Mouse (Mus musculus) CD8-positive naive resting alpha-beta T cell, adult 2 months (primary cell): ENCODE measurements around the gene Agbl2.
"Not testable (repeated sequence)": the region's sequence is repeated elsewhere in the genome, so short reads cannot be mapped to it uniquely, and the experiment has no call there.

Source experiments
- DNase-seq, 2 experiments: peaks; one replicate each; pipeline ENCODE4 v3.0.0; 2022; ENCODE audit warnings: low read depth in 2 of 2, low spot score in 2 of 2

Agbl2 gene

GRCm38 (mm10) chr2:90815266-90815665 lies 32.7 kb downstream of the Agbl2 start:
- DNase-seq = no peak

GRCm38 (mm10) chr2:90816144-90816543 lies 33.6 kb downstream of the Agbl2 start:
- DNase-seq = no peak

GRCm38 (mm10) chr2:90818710-90819109 lies 36.2 kb downstream of the Agbl2 start:
- DNase-seq = no peak

- DNase-seq = no peak
These were observed 38.4 kb downstream of the Agbl2 start for GRCm38 (mm10) chr2:90820894-90821293.

GRCm38 (mm10) chr2:90822978-90823377 lies 40.5 kb downstream of the Agbl2 start:
- DNase-seq = no peak

- no peak for DNase-seq
These were observed 41.3 kb downstream of the Agbl2 start for GRCm38 (mm10) chr2:90823781-90824180.

- DNase-seq = not testable (repeated sequence)
These were observed 42.0 kb downstream of the Agbl2 start for GRCm38 (mm10) chr2:90824528-90824927.

- DNase-seq = no peak
These were observed 43.1 kb downstream of the Agbl2 start for GRCm38 (mm10) chr2:90825515-90826172.

- no peak for DNase-seq
These were observed 46.2 kb downstream of the Agbl2 start for GRCm38 (mm10) chr2:90828739-90829138.

- no peak for DNase-seq
These were observed 51.0 kb downstream of the Agbl2 start for GRCm38 (mm10) chr2:90833502-90833901.

GRCm38 (mm10) chr2:90838621-90839020 lies 56.1 kb downstream of the Agbl2 start:
- DNase-seq = no peak

GRCm38 (mm10) chr2:90843666-90844065 lies 61.1 kb downstream of the Agbl2 start:
- DNase-seq = no peak

GRCm38 (mm10) chr2:90844262-90844661 lies 61.7 kb downstream of the Agbl2 start:
- DNase-seq = no peak

GRCm38 (mm10) chr2:90845234-90845633 lies 62.7 kb downstream of the Agbl2 start:
- no peak for DNase-seq

GRCm38 (mm10) chr2:90846171-90846570 lies 63.6 kb downstream of the Agbl2 start:
- DNase-seq = no peak

- DNase-seq = no peak
These were observed 64.0 kb downstream of the Agbl2 start for GRCm38 (mm10) chr2:90846597-90846954.

- DNase-seq = peak; percentile 93 to 94
These were observed 64.6 kb downstream of the Agbl2 start, which contains the start of gene Mtch2 for GRCm38 (mm10) chr2:90846955-90847680. Gene Mtch2 (plus strand): TSS chr2:90847155.

- DNase-seq = no peak
These were observed 65.1 kb downstream of the Agbl2 start for GRCm38 (mm10) chr2:90847681-90848050.

GRCm38 (mm10) chr2:90848331-90848730 lies 65.8 kb downstream of the Agbl2 start:
- no peak for DNase-seq

- DNase-seq = no peak
These were observed 67.9 kb downstream of the Agbl2 start for GRCm38 (mm10) chr2:90850401-90850800.

- DNase-seq = no peak
These were observed 79.0 kb downstream of the Agbl2 start for GRCm38 (mm10) chr2:90861486-90861885.

GRCm38 (mm10) chr2:90864184-90864583 lies 81.7 kb downstream of the Agbl2 start:
- DNase-seq = no peak

- peak; percentile 64 to 79 for DNase-seq
These were observed 84.0 kb downstream of the Agbl2 start for GRCm38 (mm10) chr2:90866524-90866923.
